Mouse (Mus musculus) embryonic facial prominence, embryonic 15.5 days (tissue): Measurements from ENCODE around the gene Mroh7. TPM values are rescaled to one million over a fixed set of nuclear protein-coding genes. Genes with fewer than 3 reads are reported as not detected.

Experiments used
- ATAC-seq: fragments of 200-750 bp; cut with Nextera tagmentation; 2 replicates; pipeline ENCODE4 v1.8.0; 2017; ENCODE audit warnings: low read depth, moderate TSS enrichment; ENCODE audit not compliant: insufficient number of reproducible peaks, low FRiP score, low TSS enrichment
- H3K27ac ChIP-seq: fragments of 300-500 bp; sonication (generic); replicated peaks from 2 replicates; pipeline ENCODE4 v1.5.1; 2015; ENCODE audit warnings: mild to moderate bottlenecking, inconsistent platforms
- H3K27me3 ChIP-seq: fragments of 300-500 bp; sonication (generic); 2 replicates; pipeline ENCODE4 v1.6.1; 2015; ENCODE audit warnings: inconsistent platforms
- H3K36me3 ChIP-seq: fragments of 300-500 bp; sonication (generic); 2 replicates; pipeline ENCODE4 v1.6.1; 2015; ENCODE audit warnings: mild to moderate bottlenecking, inconsistent platforms
- H3K4me1 ChIP-seq: fragments of 300-500 bp; sonication (generic); 2 replicates; pipeline ENCODE4 v1.6.1; 2015; ENCODE audit warnings: inconsistent platforms
- H3K4me2 ChIP-seq: fragments of 300-500 bp; sonication (generic); replicated peaks from 2 replicates; pipeline ENCODE4 v1.6.1; 2015; ENCODE audit warnings: mild to moderate bottlenecking, inconsistent platforms
- H3K4me3 ChIP-seq: fragments of 300-500 bp; sonication (generic); replicated peaks from 2 replicates; pipeline ENCODE4 v1.5.1; 2015; ENCODE audit warnings: mild to moderate bottlenecking, inconsistent platforms
- H3K9ac ChIP-seq: fragments of 300-500 bp; sonication (generic); 2 replicates; pipeline ENCODE4 v1.6.1; 2015; ENCODE audit warnings: inconsistent platforms
- H3K9me3 ChIP-seq: fragments of 300-500 bp; sonication (generic); replicated peaks from 2 replicates; pipeline ENCODE4 v1.6.1; 2016; ENCODE audit warnings: inconsistent platforms
- WGBS: fragments of 180-500 bp; shearing (Covaris S2); methylation state at CpG from one replicate; pipeline ENCODE4 v1.1.7; 2015; 5-methylcytosine and 5-hydroxymethylcytosine counted together
- polyA plus RNA-seq: library from polyadenylated mRNA; unstranded; fragments of >200 nt; fragmentation: Nextera tagmentation; extraction: Ambion mirVana; gene quantifications from 2 replicates; pipeline ENCODE4 v1.2.1, GENCODE M21; 2015

Mroh7 gene
- polyA plus RNA-seq, 1 experiment from 2014 or later: 0.57 TPM

DNA sequence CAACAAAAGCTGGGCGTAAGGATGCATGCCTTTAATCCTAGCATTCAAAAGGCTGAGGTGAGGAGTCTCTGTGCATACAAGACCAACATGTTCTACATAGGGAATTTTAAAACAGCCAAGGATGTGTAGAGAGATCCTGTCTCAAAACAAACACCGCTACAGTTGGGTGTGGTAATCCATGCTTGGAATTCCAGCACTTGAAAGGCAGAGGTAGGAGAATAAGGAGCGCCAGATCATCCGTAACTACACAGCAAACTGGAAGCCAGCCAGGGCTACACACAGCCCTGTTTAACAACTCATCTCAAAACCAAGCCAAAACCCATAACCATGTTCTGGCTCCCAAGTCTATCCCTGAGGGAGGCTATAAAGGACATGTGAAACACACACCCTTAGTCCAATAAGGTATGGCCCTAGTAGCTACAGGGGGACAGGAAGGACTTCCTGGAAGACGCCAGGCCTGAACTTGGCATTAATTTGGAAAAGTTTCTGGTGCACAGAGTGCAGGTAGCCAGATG, 66.7 kb downstream of the Mroh7 start:
- H3K4me2 ChIP-seq: no peak overlapping the region
- 77% methylated on average over 5 of the region's 5 CpGs for WGBS
- no peak overlapping the region for H3K27ac ChIP-seq
- no peak for ATAC-seq
- H3K4me3 ChIP-seq: no peak overlapping the region
- H3K9ac ChIP-seq: no peak overlapping the region
- no peaks in the 10 kb centered on the region for H3K27me3 ChIP-seq
- peaks cover 100% of the 10 kb centered on the region for H3K36me3 ChIP-seq
- no peaks in the 10 kb centered on the region for H3K4me1 ChIP-seq
- H3K9me3 ChIP-seq: no peaks in the 10 kb centered on the region

DNA sequence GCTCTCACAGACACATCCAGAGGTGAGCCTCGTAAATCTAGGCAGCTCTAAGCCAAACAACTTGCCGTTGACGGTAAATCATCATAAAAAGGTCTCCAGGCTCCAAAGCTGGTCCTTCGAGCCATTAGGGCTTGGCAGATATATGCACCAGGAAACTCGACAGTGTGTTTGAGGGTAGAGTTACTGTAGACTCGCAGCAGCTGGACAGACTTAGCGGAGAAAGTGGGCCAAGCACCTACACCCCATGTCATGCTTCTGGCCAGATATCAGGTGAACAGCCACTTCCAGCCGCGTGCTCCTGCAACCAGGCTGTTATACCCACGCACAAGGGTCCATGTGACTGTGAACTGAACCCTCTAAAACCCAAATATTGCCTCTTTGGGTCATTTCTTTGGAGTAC, 75.0 kb downstream of the Mroh7 start:
- no peak overlapping the region for H3K4me2 ChIP-seq
- no peak overlapping the region for H3K4me3 ChIP-seq
- WGBS: 87% methylated on average over 10 of the region's 10 CpGs
- no peak overlapping the region for H3K9ac ChIP-seq
- H3K27me3 ChIP-seq: no peaks in the 10 kb centered on the region
- no peak for ATAC-seq
- peaks cover 10% of the 10 kb centered on the region for H3K4me1 ChIP-seq
- no peak overlapping the region for H3K27ac ChIP-seq
- H3K9me3 ChIP-seq: no peaks in the 10 kb centered on the region
- H3K36me3 ChIP-seq: peaks cover 52% of the 10 kb centered on the region

GRCm38 (mm10) chr4:106653051-106653450, 77.7 kb downstream of the Mroh7 start:
- Histone ChIP-seq H3K36me3 (peaks cover 29% of the 10 kb centered on the region), H3K4me2 (no peak overlapping the region), H3K27me3 (no peaks in the 10 kb centered on the region), H3K9me3 (no peaks in the 10 kb centered on the region), H3K4me3 (no peak overlapping the region), H3K4me1 (peaks cover 10% of the 10 kb centered on the region), H3K27ac (no peak overlapping the region), H3K9ac (no peak overlapping the region)
- 93% methylated on average over 15 of the region's 15 CpGs for WGBS
- ATAC-seq: no peak

- Histone ChIP-seq H3K27ac (no peak overlapping the region), H3K9ac (no peak overlapping the region), H3K4me3 (no peak overlapping the region), H3K9me3 (no peaks in the 10 kb centered on the region), H3K4me1 (peaks cover 10% of the 10 kb centered on the region), H3K36me3 (peaks cover 27% of the 10 kb centered on the region), H3K27me3 (no peaks in the 10 kb centered on the region), H3K4me2 (no peak overlapping the region)
- ATAC-seq: no peak
- WGBS: 90% methylated on average over 3 of the region's 3 CpGs
Observed at GRCm38 (mm10) chr4:106652546-106652945, 78.2 kb downstream of the Mroh7 start.

DNA sequence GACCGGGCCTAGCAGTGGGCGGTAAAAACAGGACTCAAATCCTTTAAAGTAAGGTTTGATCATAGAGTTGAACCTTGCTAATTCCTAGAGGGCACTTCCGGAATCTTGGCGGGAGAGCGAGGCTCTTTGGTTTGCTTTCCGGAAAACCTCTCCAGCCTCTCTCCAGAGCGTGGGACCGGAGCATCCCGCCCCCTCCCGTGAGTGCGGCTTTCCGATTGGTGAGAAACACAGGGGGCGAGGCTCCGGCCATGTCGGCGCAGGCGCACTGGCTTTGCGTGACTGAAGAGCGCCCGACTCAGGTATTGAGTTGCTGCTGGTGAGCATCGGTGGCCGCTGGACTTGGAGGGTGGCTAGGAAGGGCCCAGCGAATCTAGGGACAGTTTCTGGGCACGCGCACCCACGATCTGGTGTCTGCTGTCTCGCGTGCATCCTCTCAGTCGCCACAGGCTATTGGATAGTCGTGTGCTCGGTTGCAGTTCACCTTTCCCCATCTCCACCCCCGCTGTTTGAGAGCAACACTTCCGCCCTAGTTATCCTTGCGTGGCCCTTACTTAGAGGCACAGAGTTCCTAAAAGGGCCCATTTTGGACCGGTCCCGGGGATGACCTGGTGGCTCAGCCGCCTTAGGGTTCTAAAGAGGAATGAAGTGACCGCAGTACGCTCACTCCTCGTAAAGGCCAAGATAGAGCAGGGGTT, 79.7 kb downstream of the Mroh7 start, which contains the start of gene Pars2:
TSS of gene Pars2 (plus strand) at position 237 of the 695 bp plus-strand sequence.
- Histone ChIP-seq H3K36me3 (peaks cover 27% of the 10 kb centered on the region), H3K27me3 (0 out of 2 replicates have a peak, but pooled peaks cover 6% of the 10 kb centered on the region), H3K9ac (peak within 1 kb of the TSS; percentile 63), H3K4me2 (peak within 1 kb of the TSS; percentile 91), H3K9me3 (no peaks in the 10 kb centered on the region), H3K27ac (peak within 1 kb of the TSS; percentile 77), H3K4me1 (peaks cover 10% of the 10 kb centered on the region), H3K4me3 (peak within 1 kb of the TSS; percentile 69)
- peak; percentile 96 for ATAC-seq
- 3% methylated on average over 40 of the region's 40 CpGs for WGBS

DNA sequence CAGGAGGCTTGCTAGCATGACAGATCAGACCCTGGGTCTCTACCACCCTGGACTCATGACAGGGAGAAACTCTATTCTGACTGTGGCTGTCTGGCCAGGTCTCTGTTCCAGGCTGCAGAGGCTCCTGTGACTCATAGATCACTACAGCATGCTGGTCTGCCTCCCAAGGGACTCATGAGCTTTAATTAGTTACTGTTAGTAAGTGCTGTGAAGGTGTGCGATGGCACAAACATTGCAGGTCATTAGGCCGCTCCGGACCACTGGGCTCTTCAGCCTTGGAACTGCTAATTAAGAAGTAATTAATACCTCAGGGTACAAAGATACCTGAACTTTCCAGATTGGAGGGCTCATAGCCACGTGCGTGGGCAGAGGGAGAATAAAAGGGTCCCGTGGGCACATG, 83.6 kb downstream of the Mroh7 start:
- 68% methylated on average over 6 of the region's 6 CpGs for WGBS
- ATAC-seq: no peak
- Histone ChIP-seq H3K36me3 (no peaks in the 10 kb centered on the region), H3K4me3 (no peak overlapping the region), H3K9ac (no peak overlapping the region), H3K4me2 (no peak overlapping the region), H3K27ac (no peak overlapping the region), H3K9me3 (no peaks in the 10 kb centered on the region), H3K27me3 (0 out of 2 replicates have a peak, but pooled peaks cover 6% of the 10 kb centered on the region), H3K4me1 (peaks cover 20% of the 10 kb centered on the region)

- no peaks in the 10 kb centered on the region for H3K36me3 ChIP-seq
- H3K9me3 ChIP-seq: no peaks in the 10 kb centered on the region
- WGBS: 76% methylated on average over 5 of the region's 5 CpGs
- H3K4me1 ChIP-seq: peaks cover 11% of the 10 kb centered on the region
- no peak overlapping the region for H3K27ac ChIP-seq
- no peak for ATAC-seq
- H3K4me2 ChIP-seq: no peak overlapping the region
- no peak overlapping the region for H3K4me3 ChIP-seq
- no peak overlapping the region for H3K9ac ChIP-seq
- H3K27me3 ChIP-seq: 0 out of 2 replicates have a peak, but pooled peaks cover 6% of the 10 kb centered on the region
Observed at GRCm38 (mm10) chr4:106645797-106646196, 84.9 kb downstream of the Mroh7 start.

DNA sequence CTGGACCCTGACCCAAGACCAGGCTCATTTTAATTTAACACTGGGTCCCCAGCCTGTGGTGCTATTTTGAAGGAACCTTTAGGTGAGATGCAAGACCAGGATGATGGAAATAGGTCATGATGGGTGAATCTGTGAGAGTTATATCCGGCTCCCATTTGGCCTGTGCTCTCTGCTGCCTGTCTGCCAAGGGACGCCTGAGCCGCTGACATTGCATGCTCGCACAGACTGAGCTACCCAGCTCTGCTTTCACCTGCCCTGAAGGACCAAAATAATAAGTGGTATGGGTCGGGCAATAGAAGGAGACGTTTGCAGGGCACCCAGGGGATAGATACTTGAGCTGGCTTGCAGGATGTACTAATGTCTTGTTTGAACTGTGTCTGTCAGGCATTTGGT, 86.5 kb downstream of the Mroh7 start:
- Histone ChIP-seq H3K4me3 (no peak overlapping the region), H3K9ac (no peak overlapping the region), H3K4me2 (no peak overlapping the region), H3K27me3 (0 out of 2 replicates have a peak, but pooled peaks cover 6% of the 10 kb centered on the region), H3K4me1 (peaks cover 11% of the 10 kb centered on the region), H3K36me3 (no peaks in the 10 kb centered on the region), H3K27ac (no peak overlapping the region), H3K9me3 (no peaks in the 10 kb centered on the region)
- WGBS: 60% methylated on average over 6 of the region's 6 CpGs
- no peak for ATAC-seq

DNA sequence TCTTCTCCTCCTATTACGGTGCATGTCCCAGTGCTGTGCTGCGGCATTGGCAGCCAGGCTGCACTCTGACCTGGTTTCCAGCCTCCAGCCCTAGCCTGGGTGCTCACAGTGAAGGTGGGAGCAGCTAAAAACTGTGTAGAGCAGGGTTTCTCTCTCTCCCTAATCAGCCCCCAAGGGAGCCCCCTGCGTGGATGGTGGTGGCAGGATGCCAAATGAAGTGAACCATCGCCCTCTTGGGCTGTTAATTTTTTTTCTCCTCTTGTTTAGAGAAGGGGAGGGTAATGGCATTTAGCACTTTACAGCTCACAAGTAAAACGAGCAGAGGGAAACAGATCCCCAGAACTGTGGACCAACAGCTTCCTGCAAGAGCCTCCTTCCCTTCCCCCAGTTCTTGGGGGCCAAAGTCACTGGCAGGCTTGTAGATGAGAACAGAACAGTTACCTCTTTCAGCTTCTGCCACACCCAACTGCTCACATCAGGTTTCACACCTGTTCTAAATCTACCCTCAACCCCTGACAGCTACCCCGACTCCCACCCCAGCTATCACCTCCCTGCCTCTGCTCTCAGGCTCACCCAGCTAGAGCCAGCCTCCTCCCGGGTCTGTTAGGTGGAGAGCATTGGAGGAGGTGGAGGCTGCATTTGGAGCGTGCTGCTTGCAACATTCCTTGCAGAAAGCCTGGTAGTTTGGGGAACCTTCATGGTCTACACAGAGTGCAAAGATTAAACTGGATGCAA, 87.1 kb downstream of the Mroh7 start:
- Histone ChIP-seq H3K36me3 (no peaks in the 10 kb centered on the region), H3K27ac (no peak overlapping the region), H3K9me3 (no peaks in the 10 kb centered on the region), H3K9ac (no peak overlapping the region), H3K4me1 (peaks cover 11% of the 10 kb centered on the region), H3K4me3 (no peak overlapping the region), H3K4me2 (no peak overlapping the region), H3K27me3 (0 out of 2 replicates have a peak, but pooled peaks cover 6% of the 10 kb centered on the region)
- 22% methylated on average over 8 of the region's 8 CpGs for WGBS
- peak; percentile 20; the same call in 1 of the 2 replicates for ATAC-seq

- H3K27ac ChIP-seq: peak overlapping the region; percentile 82
- no peaks in the 10 kb centered on the region; the same call in 1 of the 2 replicates for H3K27me3 ChIP-seq
- H3K4me3 ChIP-seq: no peak overlapping the region
- ATAC-seq: no peak
- H3K9me3 ChIP-seq: no peaks in the 10 kb centered on the region
- 62% methylated on average over 9 of the region's 9 CpGs for WGBS
- no peak overlapping the region for H3K4me2 ChIP-seq
- H3K4me1 ChIP-seq: peaks cover 43% of the 10 kb centered on the region
- no peaks in the 10 kb centered on the region for H3K36me3 ChIP-seq
- no peak overlapping the region for H3K9ac ChIP-seq
Observed at GRCm38 (mm10) chr4:106634086-106634479, 96.6 kb downstream of the Mroh7 start.

DNA sequence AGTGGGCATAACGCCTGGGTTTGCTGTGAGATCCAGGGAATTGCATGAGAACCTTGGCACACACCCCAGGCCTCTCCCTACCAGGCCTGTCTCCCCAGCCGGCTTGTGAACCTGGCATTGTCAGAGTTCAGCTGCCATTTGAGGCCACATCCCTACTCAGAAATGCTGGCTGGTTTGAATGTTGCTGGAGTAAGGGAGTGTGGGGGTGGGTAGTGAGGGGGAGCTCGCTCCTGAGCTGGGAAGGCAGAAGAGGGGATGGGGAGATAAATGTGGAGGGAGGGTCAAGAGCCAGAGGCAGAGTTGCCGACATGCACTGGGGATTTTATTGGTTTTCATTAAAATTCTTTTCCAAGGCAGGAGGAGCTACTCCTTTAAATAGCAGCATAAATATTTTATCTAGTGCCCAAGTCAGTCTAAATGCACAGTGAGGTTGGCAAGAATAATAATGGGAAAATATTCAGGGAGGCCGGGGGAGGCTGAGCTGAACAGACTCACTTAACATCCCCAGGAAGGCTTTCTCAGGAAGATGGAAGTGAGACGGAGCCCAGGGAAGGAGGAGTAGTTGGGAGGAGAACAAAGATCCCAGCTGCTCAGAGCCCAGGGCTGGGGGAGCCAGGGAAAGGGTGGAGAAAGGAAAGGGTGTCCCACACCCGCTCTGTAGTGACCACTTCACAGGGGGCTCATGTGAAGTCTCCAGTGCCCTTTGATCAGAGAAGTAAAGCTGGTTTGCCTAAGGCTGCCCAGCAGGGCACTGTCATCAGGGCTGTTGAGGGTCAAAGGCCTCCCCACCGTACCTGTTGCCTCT, 97.2 kb downstream of the Mroh7 start:
- H3K9ac ChIP-seq: no peak overlapping the region
- WGBS: 21% methylated on average over 8 of the region's 8 CpGs
- H3K9me3 ChIP-seq: no peaks in the 10 kb centered on the region
- H3K36me3 ChIP-seq: no peaks in the 10 kb centered on the region
- no peak overlapping the region for H3K4me2 ChIP-seq
- H3K4me1 ChIP-seq: peaks cover 49% of the 10 kb centered on the region
- H3K4me3 ChIP-seq: no peak overlapping the region
- H3K27ac ChIP-seq: peak overlapping the region; percentile 82
- no peaks in the 10 kb centered on the region; the same call in 1 of the 2 replicates for H3K27me3 ChIP-seq
- ATAC-seq: 0 out of 2 replicates have a peak, but pooled peaks have one; percentile 22
